Mouse (Mus musculus): Measurements from ENCODE around the gene Rnf166. TPM values are rescaled to one million over a fixed set of nuclear protein-coding genes. Genes with fewer than 3 reads are reported as not detected.
A peak's percentile ranks its signal among the peaks of the same experiment; 100 is the strongest.

Gene Rnf166
- 44.0 and 44.5 TPM in 2 replicates for polyA plus RNA-seq (2015; fragmentation: Nextera tagmentation; extraction: Ambion mirVana)

DNA sequence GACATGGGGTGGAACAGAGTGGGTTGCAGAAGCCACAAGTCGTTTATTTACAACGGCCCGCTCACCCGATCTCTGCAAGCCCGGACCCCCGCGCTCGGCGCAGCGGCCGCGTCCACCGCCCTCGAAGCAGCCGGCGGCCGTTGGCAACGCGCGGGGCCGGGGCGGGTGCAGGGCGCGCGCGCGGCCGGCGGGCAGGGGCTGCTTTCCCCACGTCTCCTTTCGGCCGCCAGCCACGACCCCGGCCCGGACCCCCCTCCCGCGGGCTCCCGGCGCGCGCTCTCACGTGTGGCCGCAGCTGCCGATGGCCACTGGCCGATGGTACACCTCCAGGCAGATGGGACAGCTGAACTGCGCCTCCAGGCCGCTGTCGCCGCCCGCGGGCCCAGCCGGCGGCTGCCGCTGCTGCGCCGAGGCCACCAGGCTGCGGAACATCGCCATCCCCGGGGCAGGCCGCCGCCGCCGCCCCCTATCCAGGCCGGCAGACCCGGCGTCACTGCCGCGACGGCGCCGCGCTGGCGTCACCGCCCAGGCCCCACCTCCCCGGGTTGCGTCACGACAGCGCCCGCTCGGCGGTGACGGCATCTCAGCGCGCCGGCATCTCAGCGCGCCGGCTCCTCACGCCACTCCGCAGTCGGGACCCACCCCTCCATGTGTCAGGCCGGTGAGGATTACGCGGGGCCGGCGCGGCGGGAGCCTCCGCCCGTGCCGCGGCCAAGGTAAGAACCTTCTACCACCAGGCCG, at the start of gene Rnf166, which contains the start of gene Ctu2:
TSS of gene Rnf166 (minus strand) at position 485 of the 741 bp plus-strand sequence.
TSS of gene Ctu2 (plus strand) at position 564 of the 741 bp plus-strand sequence.
- Histone ChIP-seq H3K27ac (peak within 1 kb of the TSS; percentile 47), H3K4me1 (replicated peaks; ENCODE audit: insufficient read depth, low read length) (peaks cover 18% of the 10 kb centered on the region), H3K9ac (ENCODE audit: low read depth, low read length) (peak within 1 kb of the TSS; percentile 75), H3K4me3 (replicated peaks; ENCODE audit: low read depth, low read length) (peak within 1 kb of the TSS; percentile 86), H3K9me3 (replicated peaks; ENCODE audit: low read length) (no peaks in the 10 kb centered on the region), H3K4me2 (ENCODE audit: low read length) (peak within 1 kb of the TSS; percentile 90), H3K27me3 (ENCODE audit: insufficient read depth, low read length) (no peaks in the 10 kb centered on the region), H3K36me3 (ENCODE audit: insufficient read depth, low read length) (peaks cover 18% of the 10 kb centered on the region; the same call in 1 of the 2 replicates)
- under 1% methylated on average over 63 of the region's 103 CpGs for WGBS
- DNase-seq (ENCODE audit: low spot score) (peak; percentile 89), ATAC-seq (replicated peaks; ENCODE audit: low FRiP score, low read depth) (peak; percentile 90)
- TF ChIP-seq CTCF (IDR thresholded peaks at IDR 0.05; ENCODE audit: low read depth) = no peak

DNA sequence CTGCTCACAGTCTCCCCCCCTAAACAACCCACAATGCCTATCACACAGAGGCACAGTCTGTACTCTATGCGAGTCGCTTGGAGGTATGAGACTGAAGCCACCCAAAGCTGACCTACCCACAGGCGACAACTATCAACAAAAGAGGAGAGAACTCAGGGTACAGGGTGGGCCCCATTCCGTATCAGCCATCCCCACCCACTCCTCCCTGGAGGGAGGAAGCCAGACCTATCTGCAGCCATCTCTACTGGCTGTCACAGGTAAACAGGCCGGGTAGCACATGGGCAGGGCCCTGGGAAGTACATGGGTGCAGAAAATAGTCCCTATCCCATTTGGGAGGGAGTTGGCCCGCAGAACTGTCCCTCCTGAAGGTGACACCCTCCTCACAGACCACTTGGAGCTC, 49.1 kb upstream of the Rnf166 start:
- no peak overlapping the region for H3K4me2 ChIP-seq (ENCODE audit: low read length)
- ATAC-seq (replicated peaks; ENCODE audit: low FRiP score, low read depth) (no peak), DNase-seq (ENCODE audit: low spot score) (no peak)
- no peak overlapping the region for H3K4me3 ChIP-seq (replicated peaks; ENCODE audit: low read depth, low read length)
- WGBS = 70% methylated on average over 6 of the region's 6 CpGs
- no peaks in the 10 kb centered on the region for H3K9me3 ChIP-seq (replicated peaks; ENCODE audit: low read length)
- 0 out of 2 replicates have a peak overlapping the region, but pooled peaks have one; percentile 35 for H3K9ac ChIP-seq (ENCODE audit: low read depth, low read length)
- no peaks in the 10 kb centered on the region for H3K27me3 ChIP-seq (ENCODE audit: insufficient read depth, low read length)
- H3K36me3 ChIP-seq (ENCODE audit: insufficient read depth, low read length) = no peaks in the 10 kb centered on the region
- peaks cover 51% of the 10 kb centered on the region for H3K4me1 ChIP-seq (replicated peaks; ENCODE audit: insufficient read depth, low read length)
- peak overlapping the region; percentile 93 for H3K27ac ChIP-seq
- no peak for TF ChIP-seq CTCF (IDR thresholded peaks at IDR 0.05; ENCODE audit: low read depth)

GRCm38 (mm10) chr8:122524506-122524905, 48.6 kb upstream of the Rnf166 start:
- ATAC-seq (replicated peaks; ENCODE audit: low FRiP score, low read depth) = no peak

DNA sequence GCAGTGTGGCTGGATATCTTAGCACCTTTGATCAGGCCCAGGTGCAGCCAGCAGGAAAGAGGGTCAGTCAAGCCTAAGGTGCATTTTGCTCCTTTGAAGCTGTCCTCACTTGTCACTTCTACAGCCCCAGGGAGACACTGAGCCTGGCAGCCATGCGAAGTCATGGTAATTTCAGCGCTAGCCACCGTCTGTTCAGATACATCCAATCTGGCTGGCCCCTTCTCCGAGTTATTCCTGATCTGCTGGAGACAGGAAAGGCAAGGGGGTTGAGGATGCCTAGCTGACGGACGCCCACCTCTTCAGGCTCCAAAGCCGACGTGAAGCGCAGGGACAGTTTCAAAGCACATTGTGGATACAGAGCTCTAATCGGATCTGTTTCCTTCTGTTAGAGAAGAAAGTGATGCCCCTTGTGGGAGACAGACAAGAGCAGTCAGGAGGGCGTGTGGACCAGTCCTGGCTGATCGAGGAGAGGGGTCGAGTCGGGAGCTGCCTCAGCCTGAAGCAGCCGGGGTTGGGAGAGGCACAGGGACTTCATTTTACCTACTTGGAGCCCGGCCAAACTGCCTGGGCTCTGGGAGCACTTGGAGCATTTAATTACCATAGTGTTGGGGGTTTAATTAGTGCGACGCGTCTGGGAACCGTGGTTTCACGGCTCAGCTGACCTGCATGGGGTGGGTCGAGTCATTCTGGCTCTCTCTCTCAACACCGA, 47.9 kb upstream of the Rnf166 start:
- ATAC-seq (replicated peaks; ENCODE audit: low FRiP score, low read depth) (no peak), DNase-seq (ENCODE audit: low spot score) (no peak)
- Histone ChIP-seq H3K4me3 (replicated peaks; ENCODE audit: low read depth, low read length) (no peak overlapping the region), H3K27me3 (ENCODE audit: insufficient read depth, low read length) (no peaks in the 10 kb centered on the region), H3K27ac (peak overlapping the region; percentile 93), H3K4me1 (replicated peaks; ENCODE audit: insufficient read depth, low read length) (peaks cover 51% of the 10 kb centered on the region), H3K36me3 (ENCODE audit: insufficient read depth, low read length) (no peaks in the 10 kb centered on the region), H3K4me2 (ENCODE audit: low read length) (peak overlapping the region; percentile 14), H3K9me3 (replicated peaks; ENCODE audit: low read length) (no peaks in the 10 kb centered on the region), H3K9ac (ENCODE audit: low read depth, low read length) (peak overlapping the region; percentile 35; the same call in 1 of the 2 replicates)
- 12% methylated on average over 23 of the region's 23 CpGs for WGBS
- no peak for TF ChIP-seq CTCF (IDR thresholded peaks at IDR 0.05; ENCODE audit: low read depth)

More at GRCm38 (mm10) chr8:122524506-122524905, 48.6 kb upstream of the Rnf166 start:
- WGBS = 25% methylated on average over 6 of the region's 6 CpGs
- Histone ChIP-seq H3K9ac (ENCODE audit: low read depth, low read length) (0 out of 2 replicates have a peak overlapping the region, but pooled peaks have one; percentile 35), H3K4me2 (ENCODE audit: low read length) (peak overlapping the region; percentile 14; the same call in 1 of the 2 replicates), H3K9me3 (replicated peaks; ENCODE audit: low read length) (no peaks in the 10 kb centered on the region), H3K4me1 (replicated peaks; ENCODE audit: insufficient read depth, low read length) (peaks cover 51% of the 10 kb centered on the region), H3K4me3 (replicated peaks; ENCODE audit: low read depth, low read length) (no peak overlapping the region), H3K27me3 (ENCODE audit: insufficient read depth, low read length) (no peaks in the 10 kb centered on the region), H3K27ac (peak overlapping the region; percentile 93), H3K36me3 (ENCODE audit: insufficient read depth, low read length) (no peaks in the 10 kb centered on the region)
- TF ChIP-seq CTCF (IDR thresholded peaks at IDR 0.05; ENCODE audit: low read depth) = no peak
- no peak for DNase-seq (ENCODE audit: low spot score)

DNA sequence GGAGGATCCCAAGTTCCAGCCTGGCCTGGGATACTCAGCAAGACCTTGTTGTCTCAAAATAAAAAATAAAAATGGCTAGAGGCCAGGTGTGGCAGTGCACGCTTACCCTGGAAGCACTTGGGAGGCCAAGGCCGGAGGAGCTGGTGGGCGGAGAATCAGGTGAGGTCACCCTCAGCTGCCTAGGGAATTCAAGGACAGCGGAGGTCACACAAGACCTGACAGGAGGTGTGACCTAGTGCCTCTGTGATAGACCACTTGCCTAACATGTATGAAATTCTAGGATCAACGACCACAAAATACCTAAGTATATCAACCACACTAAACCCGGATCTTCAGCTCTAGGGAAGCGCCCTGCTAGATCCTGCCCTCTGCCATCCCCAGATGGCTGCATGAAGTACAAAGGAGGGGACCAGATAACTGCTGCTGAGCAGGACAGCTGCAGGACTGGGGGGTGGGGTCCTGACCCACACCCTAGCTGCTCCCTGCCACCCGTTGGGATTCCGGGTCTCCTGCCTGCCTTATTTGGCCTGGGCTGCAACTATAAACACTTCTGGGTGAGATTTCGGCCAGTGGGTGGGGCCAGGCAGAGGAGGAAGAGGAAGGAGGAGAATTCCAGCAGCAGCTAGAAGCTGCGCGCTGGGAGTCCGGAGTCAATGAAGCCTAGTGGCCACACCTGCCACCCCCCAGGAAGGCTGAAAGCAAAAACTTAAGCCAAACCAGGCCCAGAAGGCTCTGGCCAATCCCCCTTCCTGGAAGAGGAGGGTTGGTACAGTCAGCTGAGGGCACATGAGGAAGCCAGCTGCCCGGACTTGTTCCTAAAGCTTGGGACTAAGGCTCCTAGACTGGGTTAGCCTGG, 47.2 kb upstream of the Rnf166 start:
- Histone ChIP-seq H3K9ac (ENCODE audit: low read depth, low read length) (no peak overlapping the region), H3K27ac (peak overlapping the region; percentile 93), H3K4me2 (ENCODE audit: low read length) (peak overlapping the region; percentile 14), H3K4me3 (replicated peaks; ENCODE audit: low read depth, low read length) (no peak overlapping the region), H3K27me3 (ENCODE audit: insufficient read depth, low read length) (no peaks in the 10 kb centered on the region), H3K9me3 (replicated peaks; ENCODE audit: low read length) (no peaks in the 10 kb centered on the region), H3K4me1 (replicated peaks; ENCODE audit: insufficient read depth, low read length) (peaks cover 55% of the 10 kb centered on the region), H3K36me3 (ENCODE audit: insufficient read depth, low read length) (no peaks in the 10 kb centered on the region)
- TF ChIP-seq CTCF (IDR thresholded peaks at IDR 0.05; ENCODE audit: low read depth) = no peak
- DNase-seq (ENCODE audit: low spot score) (peak; percentile 74), ATAC-seq (replicated peaks; ENCODE audit: low FRiP score, low read depth) (peak; percentile 61)
- WGBS = 37% methylated on average over 14 of the region's 14 CpGs

All from kidney, postnatal 0 days (tissue).